Comparison of ENCODE assay signal across 15 mouse cellular contexts in genomic region chr10:78395377-78395776, GRCm38 (mm10). TPM values are rescaled to one million over a fixed set of nuclear protein-coding genes. Genes with fewer than 3 reads are reported as not detected.
DNase-seq lines count a peak whose midpoint lies in the region; ATAC-seq and TF ChIP-seq lines count a peak whose summit lies in the region.
"Had no signal": no experiment of that assay in that cellular context is flagged by ENCODE, and none has a peak within 500 bp of the region (broad histone marks: within the 10 kb centered on the region; RNA-seq: fewer than 3 reads in every experiment).

No protein-coding gene starts in this region.

- no peak for ATAC-seq in kidney, postnatal 0 days (replicated peaks; ENCODE audit: low FRiP score, low read depth)

- DNase-seq in kidney, postnatal 0 days (ENCODE audit: low spot score), result no peak
- no peak for DNase-seq in kidney, postnatal 10 days
- DNase-seq in hindbrain, embryonic 10.5 days (ENCODE audit: low spot score), result no peak
- DNase-seq in midbrain, embryonic 10.5 days (ENCODE audit: low spot score), result no peak
- DNase-seq in urinary bladder, postnatal 10 days (ENCODE audit: low spot score), result no peak
- no peak for DNase-seq in left cerebral cortex, postnatal 14 days (ENCODE audit: low spot score in 2 of 2)
- no peak for DNase-seq in liver
- DNase-seq: cerebellum, adult 18-20 months; embryo, embryonic 11 days; kidney, postnatal 4 days; retina, postnatal 1 day; thymus, adult 18-20 months had no signal

- no peak overlapping the region for H3K4me3 ChIP-seq in kidney, postnatal 0 days (replicated peaks; ENCODE audit: low read depth, low read length)
- H3K4me3 ChIP-seq in hindbrain, embryonic 10.5 days, result no peak overlapping the region
- H3K4me3 ChIP-seq in midbrain, embryonic 10.5 days, result no peak overlapping the region
- H3K4me3 ChIP-seq in olfactory bulb, adult 2 months (ENCODE audit: insufficient read depth, low read depth, low read length), result no peak overlapping the region
- H3K4me3 ChIP-seq: erythroblast, embryonic 14.5 days; heart, embryonic 13.5 days had no signal

- no peaks in the 10 kb centered on the region for H3K27me3 ChIP-seq in kidney, postnatal 0 days (ENCODE audit: insufficient read depth, low read length)
- H3K27me3 ChIP-seq in hindbrain, embryonic 10.5 days (ENCODE audit: insufficient read depth, poor library complexity, severe bottlenecking), result peaks cover 33% of the 10 kb centered on the region
- H3K27me3 ChIP-seq in midbrain, embryonic 10.5 days (ENCODE audit: low read depth, poor library complexity, severe bottlenecking), result peaks cover 37% of the 10 kb centered on the region

- 76% methylated on average over 3 of the region's 3 CpGs for WGBS in kidney, postnatal 0 days
- WGBS in hindbrain, embryonic 10.5 days, result 73% methylated on average over 3 of the region's 3 CpGs
- 84% methylated on average over 3 of the region's 3 CpGs for WGBS in midbrain, embryonic 10.5 days
- 51% methylated on average over 3 of the region's 3 CpGs for WGBS in olfactory bulb, adult 2 months

- no peak overlapping the region for H3K27ac ChIP-seq in kidney, postnatal 0 days
- H3K27ac ChIP-seq in hindbrain, embryonic 10.5 days, result peak overlapping the region; percentile 67
- H3K27ac ChIP-seq in midbrain, embryonic 10.5 days (replicated peaks), result peak overlapping the region; percentile 77
- peak overlapping the region; percentile 49 for H3K27ac ChIP-seq in olfactory bulb, adult 2 months (ENCODE audit: insufficient read depth, low read depth, low read length)
- H3K27ac ChIP-seq: heart, embryonic 13.5 days had no signal

- intact Hi-C loops in left cerebral cortex, postnatal 14 days (cut with DNase I), result loop anchor here (5.0 kb wide), 1 partner anchor 208 kb away; the partner anchor contains the start of gene Pwp2

- no peak for TF ChIP-seq POLR2A in olfactory bulb, adult 2 months (IDR thresholded peaks at IDR 0.05; ENCODE audit: insufficient read depth, low read depth, low read length)

- peak; percentile 15; the same call in 1 of the 2 replicates for TF ChIP-seq CTCF in kidney, postnatal 0 days (IDR thresholded peaks at IDR 0.05; ENCODE audit: low read depth)
- TF ChIP-seq CTCF in olfactory bulb, adult 2 months (IDR thresholded peaks at IDR 0.05; ENCODE audit: insufficient read depth, low read depth, low read length), result no peak; the same call in 1 of the 2 replicates

- 0 out of 2 replicates have a peak, but pooled peaks cover 7% of the 10 kb centered on the region for H3K4me1 ChIP-seq in kidney, postnatal 0 days (replicated peaks; ENCODE audit: insufficient read depth, low read length)
- peaks cover 36% of the 10 kb centered on the region for H3K4me1 ChIP-seq in hindbrain, embryonic 10.5 days (replicated peaks)
- H3K4me1 ChIP-seq in midbrain, embryonic 10.5 days, result peaks cover 53% of the 10 kb centered on the region
- H3K4me1 ChIP-seq in olfactory bulb, adult 2 months (ENCODE audit: control insufficient read depth, insufficient read depth, low read length), result peaks cover 50% of the 10 kb centered on the region

- H3K9ac ChIP-seq in kidney, postnatal 0 days (ENCODE audit: low read depth, low read length), result no peak overlapping the region
- H3K9ac ChIP-seq: heart, embryonic 13.5 days had no signal

- no peaks in the 10 kb centered on the region for H3K9me3 ChIP-seq in kidney, postnatal 0 days (replicated peaks; ENCODE audit: low read length)
- H3K9me3 ChIP-seq in hindbrain, embryonic 10.5 days, result no peaks in the 10 kb centered on the region
- no peaks in the 10 kb centered on the region for H3K9me3 ChIP-seq in midbrain, embryonic 10.5 days (replicated peaks)
- H3K9me3 ChIP-seq: heart, embryonic 13.5 days had no signal

- H3K4me2 ChIP-seq in kidney, postnatal 0 days (ENCODE audit: low read length), result no peak overlapping the region
- H3K4me2 ChIP-seq: heart, embryonic 13.5 days had no signal

- H3K36me3 ChIP-seq in kidney, postnatal 0 days (ENCODE audit: insufficient read depth, low read length), result peaks cover 7% of the 10 kb centered on the region
- peaks cover 18% of the 10 kb centered on the region for H3K36me3 ChIP-seq in hindbrain, embryonic 10.5 days
- H3K36me3 ChIP-seq in midbrain, embryonic 10.5 days, result peaks cover 17% of the 10 kb centered on the region

RNA-seq across cellular contexts. Expression of gene Rrp1, which starts 17.5 kb away (rescaled TPM):
- polyA plus RNA-seq in kidney, postnatal 0 days (2015; fragmentation: Nextera tagmentation; extraction: Ambion mirVana), result 232 and 262 TPM in 2 replicates
- polyA plus RNA-seq in hindbrain, embryonic 10.5 days (2016; fragmentation: Nextera tagmentation; extraction: Ambion mirVana), result 322 and 331 TPM in 2 replicates
- 319 and 355 TPM in 2 replicates for polyA plus RNA-seq in midbrain, embryonic 10.5 days (2016; fragmentation: Nextera tagmentation; extraction: Ambion mirVana)
- 444 TPM in 1 of 2 replicates, not detected in the other for polyA plus RNA-seq in olfactory bulb, adult 2 months (2012; ENCODE audit: insufficient read depth, insufficient read length, low replicate concordance, missing spikeins)
- total RNA-seq in left cerebral cortex, postnatal 14 days (2021), result 100 to 1,000 TPM; 355 to 365 TPM

RNA-seq across cellular contexts. Expression of gene Cstb, which starts 30.1 kb away (rescaled TPM):
- 402 and 433 TPM in 2 replicates for polyA plus RNA-seq in kidney, postnatal 0 days (2015; fragmentation: Nextera tagmentation; extraction: Ambion mirVana)
- polyA plus RNA-seq in hindbrain, embryonic 10.5 days (2016; fragmentation: Nextera tagmentation; extraction: Ambion mirVana), result 117 and 129 TPM in 2 replicates
- polyA plus RNA-seq in midbrain, embryonic 10.5 days (2016; fragmentation: Nextera tagmentation; extraction: Ambion mirVana), result 112 and 114 TPM in 2 replicates
- polyA plus RNA-seq in olfactory bulb, adult 2 months (2012; ENCODE audit: insufficient read depth, insufficient read length, low replicate concordance, missing spikeins), result 1,067 TPM in 1 of 2 replicates, not detected in the other
- total RNA-seq in left cerebral cortex, postnatal 14 days (2021), result 10 to 100 TPM; 35.9 to 39.2 TPM

RNA-seq across cellular contexts. Expression of gene Agpat3, which starts 43.1 kb away (rescaled TPM):
- polyA plus RNA-seq in kidney, postnatal 0 days (2015; fragmentation: Nextera tagmentation; extraction: Ambion mirVana), result 140 and 144 TPM in 2 replicates
- 40.1 and 47.2 TPM in 2 replicates for polyA plus RNA-seq in hindbrain, embryonic 10.5 days (2016; fragmentation: Nextera tagmentation; extraction: Ambion mirVana)
- 41.6 and 48.9 TPM in 2 replicates for polyA plus RNA-seq in midbrain, embryonic 10.5 days (2016; fragmentation: Nextera tagmentation; extraction: Ambion mirVana)
- 102 TPM in 1 of 2 replicates, not detected in the other for polyA plus RNA-seq in olfactory bulb, adult 2 months (2012; ENCODE audit: insufficient read depth, insufficient read length, low replicate concordance, missing spikeins)
- total RNA-seq in left cerebral cortex, postnatal 14 days (2021), result 100 to 1,000 TPM; 290 to 296 TPM
